Mouse (Mus musculus) thymus, adult 2 months (tissue): Measurements from ENCODE around the gene Glt6d1. TPM values are rescaled to one million over a fixed set of nuclear protein-coding genes. Genes with fewer than 3 reads are reported as not detected.

Experiments
- DNase-seq: peaks from one replicate; pipeline ENCODE4 v3.0.0; 2021
- H3K27ac ChIP-seq: fragments of 200-500 bp; 2 replicates; pipeline ENCODE4 v1.5.1; 2012; ENCODE audit warnings: low read length, control low read depth; ENCODE audit not compliant: control insufficient read depth, insufficient read depth
- H3K27me3 ChIP-seq: fragments of 200-500 bp; 2 replicates; pipeline ENCODE4 v1.6.1; 2012; ENCODE audit warnings: mild to moderate bottlenecking, low read length, moderate library complexity, mixed read lengths; ENCODE audit not compliant: control insufficient read depth, insufficient read depth
- H3K36me3 ChIP-seq: fragments of 200-500 bp; 2 replicates; pipeline ENCODE4 v1.6.1; 2012; ENCODE audit warnings: mild to moderate bottlenecking, low read length, moderate library complexity; ENCODE audit not compliant: control insufficient read depth, insufficient read depth
- H3K4me1 ChIP-seq: fragments of 200-500 bp; replicated peaks from 2 replicates; pipeline ENCODE4 v1.6.1; 2012; ENCODE audit warnings: low read length; ENCODE audit not compliant: control insufficient read depth, insufficient read depth
- H3K4me3 ChIP-seq: fragments of 200-500 bp; 2 replicates; pipeline ENCODE4 v1.5.1; 2012; ENCODE audit warnings: mild to moderate bottlenecking, low read length, control low read depth, moderate library complexity; ENCODE audit not compliant: control insufficient read depth, insufficient read depth
- CTCF ChIP-seq: fragments of 200-500 bp; IDR thresholded peaks from 2 replicates; pipeline ENCODE4 v1.5.1; 2012; ENCODE audit warnings: mild to moderate bottlenecking, control low read depth, low read length, moderate library complexity, borderline replicate concordance; ENCODE audit not compliant: control insufficient read depth, poor library complexity, insufficient read depth; ENCODE audit errors: extremely low read depth
- POLR2A ChIP-seq: fragments of 200-500 bp; IDR thresholded peaks from 2 replicates; pipeline ENCODE4 v1.6.1; 2012; ENCODE audit warnings: mild to moderate bottlenecking, low read length, control low read depth, moderate library complexity; ENCODE audit not compliant: control insufficient read depth, poor library complexity, insufficient read depth; ENCODE audit errors: extremely low read depth
- WGBS: fragments of 180-500 bp; shearing (Covaris S2); methylation state at CpG from one replicate; pipeline ENCODE4 v1.1.7; 2018; 5-methylcytosine and 5-hydroxymethylcytosine counted together
- polyA plus RNA-seq: library from polyadenylated mRNA; depleted of rRNA; stranded (reverse); fragments of >200 nt; gene quantifications from 2 replicates; pipeline ENCODE4 v1.2.3, GENCODE M21; 2012; rRNA removed

Gene Glt6d1
- polyA plus RNA-seq, 1 experiment = not detected

DNA sequence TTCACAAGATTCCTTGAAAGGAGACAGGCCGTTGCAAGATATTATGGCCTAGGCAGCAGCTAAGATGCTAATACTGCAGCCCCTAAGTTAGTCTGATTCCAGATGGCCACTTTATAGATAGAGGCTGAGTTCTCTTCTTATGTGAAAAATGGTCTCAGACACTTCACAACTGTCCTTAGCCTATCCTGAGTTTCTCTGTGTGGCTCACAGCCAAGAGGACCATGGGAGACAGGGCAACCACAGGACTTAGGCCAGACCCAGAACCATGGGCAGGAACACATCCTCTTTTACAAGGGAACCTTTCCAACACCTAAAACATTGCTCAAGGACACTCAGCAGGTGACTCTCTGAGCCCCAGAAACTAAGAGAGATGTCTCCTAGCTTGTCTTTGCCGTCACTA is 42.1 kb downstream of the Glt6d1 start:
- H3K4me1 ChIP-seq = no peaks in the 10 kb centered on the region
- 95% methylated on average over 2 of the region's 2 CpGs for WGBS
- no peak overlapping the region for H3K4me3 ChIP-seq
- no peak for DNase-seq
- no peak for TF ChIP-seq POLR2A
- no peak for TF ChIP-seq CTCF
- H3K27ac ChIP-seq = no peak overlapping the region
- no peaks in the 10 kb centered on the region for H3K27me3 ChIP-seq
- H3K36me3 ChIP-seq = no peaks in the 10 kb centered on the region

DNA sequence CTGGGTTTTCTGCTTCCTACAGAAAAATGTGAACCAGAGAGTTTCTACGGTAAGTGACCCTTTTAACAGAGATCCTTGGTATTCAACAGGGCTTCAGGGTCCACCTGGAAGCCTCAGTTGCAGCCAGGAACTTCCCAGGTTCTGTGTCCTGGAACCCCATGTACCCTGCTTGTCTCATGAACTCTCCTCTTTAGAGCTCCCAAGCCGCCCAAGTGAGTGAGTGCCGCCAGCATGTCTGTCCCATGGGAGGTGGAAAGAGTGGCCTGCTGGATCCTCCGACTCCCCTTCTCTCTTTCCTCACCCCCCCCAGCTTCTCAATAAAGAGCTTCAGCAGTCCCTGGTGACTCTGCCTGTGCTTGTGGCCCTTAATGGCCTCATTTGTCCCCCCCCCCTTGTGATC is 47.9 kb downstream of the Glt6d1 start:
- Histone ChIP-seq H3K27me3 (no peaks in the 10 kb centered on the region), H3K4me1 (no peaks in the 10 kb centered on the region), H3K4me3 (no peak overlapping the region), H3K36me3 (no peaks in the 10 kb centered on the region), H3K27ac (no peak overlapping the region)
- no peak for DNase-seq
- 93% methylated on average over 4 of the region's 4 CpGs for WGBS
- TF ChIP-seq POLR2A = no peak

DNA sequence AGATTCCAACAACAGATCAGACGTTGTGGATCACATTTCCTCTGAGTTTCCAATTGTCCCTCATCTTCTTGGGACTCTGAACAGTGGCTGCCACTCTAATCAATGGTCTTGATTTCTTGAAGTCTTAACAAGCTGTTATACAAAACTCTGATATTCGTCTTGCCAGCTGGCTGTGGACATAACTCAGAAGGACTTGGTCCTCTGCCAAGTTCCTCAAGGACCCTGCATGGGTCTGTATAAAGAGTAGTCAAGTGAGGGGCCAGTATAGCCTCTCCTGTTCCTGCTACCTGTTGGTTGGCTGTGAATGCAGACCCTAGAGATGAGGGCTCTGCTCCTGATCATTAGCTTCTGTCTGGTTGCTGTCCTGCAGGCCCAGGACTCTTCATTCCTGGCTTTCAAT is 50.4 kb downstream of the Glt6d1 start, which contains the start of gene Lcn3:
Lcn3 (plus strand) TSS at position 301 of the 400 bp plus-strand sequence.
- 71% methylated on average over 2 of the region's 2 CpGs for whole genome bisulfite sequencing
- Histone ChIP-seq H3K27me3 (no peaks in the 10 kb centered on the region), H3K4me3 (no peak within 1 kb of the TSS), H3K36me3 (no peaks in the 10 kb centered on the region), H3K4me1 (no peaks in the 10 kb centered on the region), H3K27ac (no peak within 1 kb of the TSS)
- TF ChIP-seq POLR2A (no peak), CTCF (no peak)
- no peak for DNase-seq

DNA sequence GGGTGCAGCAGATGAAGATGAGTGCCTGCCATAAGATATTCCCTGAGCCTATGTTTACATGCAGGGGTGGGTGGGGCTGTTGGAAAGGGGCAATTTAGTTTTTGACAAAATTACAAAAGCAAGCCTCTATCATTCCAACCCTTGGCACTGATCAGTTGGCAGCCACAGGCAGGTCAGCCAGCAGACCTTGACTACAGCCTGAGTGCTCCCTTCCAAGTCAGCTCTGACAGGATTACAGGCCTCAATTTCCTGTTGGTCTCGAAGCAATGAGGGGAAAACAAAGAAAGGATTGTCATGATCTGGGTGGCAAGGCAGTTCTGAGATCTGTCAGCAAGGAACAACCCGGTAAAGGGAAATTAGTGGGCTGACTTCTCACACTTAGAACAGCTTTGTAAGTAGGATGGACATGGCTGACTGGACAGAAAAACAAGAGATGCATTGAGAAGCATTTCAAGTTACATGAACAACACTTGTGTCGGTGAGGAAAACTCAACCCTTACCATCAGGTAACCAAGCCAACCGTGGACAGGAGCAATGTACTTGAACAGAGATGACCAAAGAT is 57.5 kb downstream of the Glt6d1 start:
- 59% methylated on average over 4 of the region's 4 CpGs for WGBS
- TF ChIP-seq POLR2A (no peak), CTCF (no peak)
- no peak for DNase-seq

DNA sequence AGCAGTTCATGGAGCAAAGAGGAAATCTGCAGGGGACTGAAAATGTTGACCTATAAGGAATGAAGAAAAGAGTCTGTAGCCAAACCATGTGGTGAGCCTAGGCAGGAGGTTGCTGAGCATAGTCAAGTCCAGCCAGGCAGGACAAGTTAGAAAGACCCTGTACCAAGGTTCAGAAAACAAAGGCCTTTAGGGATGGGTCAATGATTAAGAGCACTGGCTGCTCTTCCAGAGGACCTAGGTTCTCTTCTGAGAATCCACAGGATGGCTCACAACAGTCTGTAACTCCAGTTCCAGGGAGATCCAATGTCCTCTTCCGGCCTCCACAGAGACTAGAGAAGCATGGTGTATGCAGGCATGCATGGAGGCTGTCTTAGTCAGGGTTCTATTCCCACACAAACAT is 61.4 kb downstream of the Glt6d1 start:
- Histone ChIP-seq H3K27me3 (no peaks in the 10 kb centered on the region), H3K36me3 (no peaks in the 10 kb centered on the region), H3K4me1 (no peaks in the 10 kb centered on the region), H3K4me3 (no peak overlapping the region), H3K27ac (no peak overlapping the region)
- TF ChIP-seq POLR2A (no peak), CTCF (no peak)
- WGBS = 94% methylated on average over 1 of the region's 1 CpGs
- no peak for DNase-seq

More for the DNA sequence above, 57.5 kb downstream of the Glt6d1 start:
- H3K36me3 ChIP-seq = no peaks in the 10 kb centered on the region
- H3K27me3 ChIP-seq = no peaks in the 10 kb centered on the region
- H3K4me1 ChIP-seq = no peaks in the 10 kb centered on the region
- no peak overlapping the region for H3K27ac ChIP-seq
- no peak overlapping the region for H3K4me3 ChIP-seq

Other genes with a start within 250 kb of the Glt6d1 start
- 18.9 and 25.8 TPM in 2 replicates for gene Mamdc4, start 241.0 kb downstream of the Glt6d1 start, polyA plus RNA-seq
- 73.6 and 94.7 TPM in 2 replicates for gene Phpt1, start 240.6 kb downstream of the Glt6d1 start, polyA plus RNA-seq
- gene Ajm1, start 234.1 kb downstream of the Glt6d1 start, polyA plus RNA-seq = 7.0 and 7.4 TPM in 2 replicates
- gene Rabl6, start 207.3 kb downstream of the Glt6d1 start, polyA plus RNA-seq = 83.4 and 89.6 TPM in 2 replicates
- not detected in 2 replicates for gene Ccdc183, start 198.2 kb downstream of the Glt6d1 start, polyA plus RNA-seq
- gene Tmem141, start 193.8 kb downstream of the Glt6d1 start, polyA plus RNA-seq = 4.9 and 12.3 TPM in 2 replicates
- 7.8 TPM in 2 replicates for gene Fcna, start 187.8 kb downstream of the Glt6d1 start, polyA plus RNA-seq
- gene Lcn8, start 162.7 kb downstream of the Glt6d1 start, polyA plus RNA-seq = 0.24 TPM in 1 of 2 replicates, not detected in the other
- gene Lcn5, start 157.9 kb downstream of the Glt6d1 start, polyA plus RNA-seq = not detected in 2 replicates
- 0.20 and 0.26 TPM in 2 replicates for gene Lcn6, start 139.1 kb downstream of the Glt6d1 start, polyA plus RNA-seq
- 0.73 and 0.84 TPM in 2 replicates for gene Lcn10, start 133.1 kb downstream of the Glt6d1 start, polyA plus RNA-seq
- gene Obp2a, start 115.8 kb downstream of the Glt6d1 start, polyA plus RNA-seq = 0.45 and 0.54 TPM in 2 replicates
- gene Bmyc, start 109.1 kb downstream of the Glt6d1 start, polyA plus RNA-seq = 36.4 and 43.2 TPM in 2 replicates
- gene Obp2b, start 78.8 kb downstream of the Glt6d1 start, polyA plus RNA-seq = not detected in 2 replicates
- 0.16 TPM in 1 of 2 replicates, not detected in the other for gene Lcn3, start 50.3 kb downstream of the Glt6d1 start, polyA plus RNA-seq
- gene Lcn11, start 38.8 kb downstream of the Glt6d1 start, polyA plus RNA-seq = 0.23 and 0.49 TPM in 2 replicates
- 1.0 and 2.4 TPM in 2 replicates for gene Gm13539, start 33.6 kb downstream of the Glt6d1 start, polyA plus RNA-seq
- gene Lcn9, start 7.3 kb upstream of the Glt6d1 start, polyA plus RNA-seq = not detected in 2 replicates
- 0.09 and 0.18 TPM in 2 replicates for gene Sohlh1, start 31.4 kb upstream of the Glt6d1 start, polyA plus RNA-seq
- gene Kcnt1, start 47.9 kb upstream of the Glt6d1 start, polyA plus RNA-seq = 1.1 and 1.2 TPM in 2 replicates
- gene Camsap1, start 167.4 kb upstream of the Glt6d1 start, polyA plus RNA-seq = 20.7 and 21.7 TPM in 2 replicates
- gene Ubac1, start 205.9 kb upstream of the Glt6d1 start, polyA plus RNA-seq = 61.9 and 66.3 TPM in 2 replicates